Mouse (Mus musculus): ENCODE data around the gene Ifi35.
"Not testable (repeated sequence)": the region's sequence is repeated elsewhere in the genome, so short reads cannot be mapped to it uniquely, and the experiment has no call there.

Gene Ifi35

DNA sequence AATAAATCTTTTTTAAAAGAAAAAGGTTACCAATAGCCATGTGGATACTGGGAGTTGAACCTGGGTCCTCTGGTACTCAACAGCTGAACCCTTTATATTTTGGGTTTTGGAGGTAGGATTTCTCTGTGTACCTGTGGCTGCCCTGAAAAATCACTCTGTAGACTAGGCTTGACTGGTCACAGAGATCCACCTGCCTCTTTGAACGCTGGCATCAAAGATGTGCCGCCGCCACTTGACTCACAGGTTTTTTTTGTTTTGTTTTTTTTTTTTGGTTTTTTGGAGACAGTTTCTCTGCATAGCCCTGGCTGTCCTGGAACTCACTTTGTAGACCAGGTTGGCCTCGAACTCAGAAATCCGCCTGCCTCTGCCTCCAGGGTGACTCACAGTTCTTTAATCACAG, 421 bp upstream of the Ifi35 start:
- no peak for DNase-seq (ENCODE audit: low spot score in 2 of 2)

DNA sequence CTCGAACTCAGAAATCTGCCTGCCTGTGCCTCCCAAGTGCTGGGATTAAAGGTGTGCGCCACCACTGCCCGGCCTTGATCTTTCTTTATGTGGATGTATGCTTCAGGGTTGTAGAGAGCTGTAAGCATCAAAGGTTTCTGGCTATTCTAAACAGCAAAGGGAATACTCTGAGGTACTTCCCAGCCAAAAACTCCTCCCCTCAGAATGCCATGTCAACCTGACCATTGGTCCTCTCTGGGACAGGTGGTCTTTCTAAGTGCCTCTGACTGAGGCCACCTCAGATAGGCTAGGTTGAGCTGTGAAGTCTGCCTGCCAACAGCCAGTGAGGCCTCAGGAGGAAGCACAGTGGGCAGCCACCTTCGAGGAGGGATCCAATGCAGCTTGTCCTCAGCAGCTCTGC, 692 bp downstream of the Ifi35 start:
- DNase-seq (ENCODE audit: low spot score in 2 of 2) = no peak

GRCm38 (mm10) chr11:101449596-101449995, 1.4 kb downstream of the Ifi35 start:
- not testable (repeated sequence) for DNase-seq (ENCODE audit: low spot score in 2 of 2)

DNA sequence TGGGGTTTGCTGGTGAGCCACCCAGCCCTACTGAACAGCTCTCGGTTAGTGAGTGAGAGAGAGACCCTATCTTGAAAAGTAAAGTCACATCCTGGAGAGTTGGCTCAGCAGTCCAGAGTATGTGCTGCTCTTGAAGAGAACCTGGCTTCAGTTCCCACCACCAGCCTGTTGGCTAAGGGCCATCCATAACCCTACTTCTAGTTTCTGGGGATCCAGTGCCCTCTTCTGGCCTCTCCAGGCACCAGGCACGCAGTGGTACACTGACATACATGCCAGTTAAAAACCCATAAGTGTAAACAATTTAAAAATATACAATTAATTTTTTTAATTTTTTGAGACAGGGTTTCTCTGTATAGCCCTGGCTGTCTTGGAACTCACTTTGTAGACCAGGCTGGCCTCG, 2.2 kb downstream of the Ifi35 start:
- DNase-seq (ENCODE audit: low spot score in 2 of 2) = no peak

- DNase-seq (ENCODE audit: low spot score in 2 of 2) = no peak
Measured at GRCm38 (mm10) chr11:101451536-101451935, 3.3 kb downstream of the Ifi35 start.

GRCm38 (mm10) chr11:101452093-101452774, 4.0 kb downstream of the Ifi35 start:
- DNase-seq (ENCODE audit: low spot score in 2 of 2) = no peak

- DNase-seq (ENCODE audit: low spot score in 2 of 2) = no peak
Measured at GRCm38 (mm10) chr11:101454702-101455101, 6.5 kb downstream of the Ifi35 start.

GRCm38 (mm10) chr11:101455627-101456026, 7.4 kb downstream of the Ifi35 start:
- no peak for DNase-seq (ENCODE audit: low spot score in 2 of 2)

GRCm38 (mm10) chr11:101457631-101458030, 9.4 kb downstream of the Ifi35 start:
- no peak for DNase-seq (ENCODE audit: low spot score in 2 of 2)

- DNase-seq (ENCODE audit: low spot score in 2 of 2) = no peak
Measured at GRCm38 (mm10) chr11:101458217-101458616, 10.0 kb downstream of the Ifi35 start.

GRCm38 (mm10) chr11:101459716-101460115, 11.5 kb downstream of the Ifi35 start:
- no peak for DNase-seq (ENCODE audit: low spot score in 2 of 2)

DNA sequence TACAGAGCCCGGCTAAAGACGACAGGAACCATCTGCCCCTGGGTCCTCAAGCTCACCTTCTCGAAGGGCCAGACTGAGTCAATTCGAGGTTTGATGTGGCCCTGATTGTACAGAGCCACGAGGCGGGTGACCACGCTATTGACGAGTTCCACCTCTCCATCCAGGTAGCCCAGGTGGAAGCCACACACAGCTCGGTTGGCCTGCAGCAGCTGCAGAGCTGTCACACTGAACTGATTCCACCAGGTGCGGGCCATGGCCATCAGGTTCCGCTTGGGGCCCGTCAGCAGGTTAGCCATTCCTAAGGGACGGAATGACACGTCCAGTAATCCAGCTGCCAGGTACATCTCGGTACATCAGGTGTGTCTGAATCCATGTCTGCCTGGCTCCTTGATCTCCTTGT, 12.1 kb downstream of the Ifi35 start:
- DNase-seq (ENCODE audit: low spot score in 2 of 2) = no peak

GRCm38 (mm10) chr11:101462141-101462540, 13.9 kb downstream of the Ifi35 start:
- DNase-seq (ENCODE audit: low spot score in 2 of 2) = no peak

DNA sequence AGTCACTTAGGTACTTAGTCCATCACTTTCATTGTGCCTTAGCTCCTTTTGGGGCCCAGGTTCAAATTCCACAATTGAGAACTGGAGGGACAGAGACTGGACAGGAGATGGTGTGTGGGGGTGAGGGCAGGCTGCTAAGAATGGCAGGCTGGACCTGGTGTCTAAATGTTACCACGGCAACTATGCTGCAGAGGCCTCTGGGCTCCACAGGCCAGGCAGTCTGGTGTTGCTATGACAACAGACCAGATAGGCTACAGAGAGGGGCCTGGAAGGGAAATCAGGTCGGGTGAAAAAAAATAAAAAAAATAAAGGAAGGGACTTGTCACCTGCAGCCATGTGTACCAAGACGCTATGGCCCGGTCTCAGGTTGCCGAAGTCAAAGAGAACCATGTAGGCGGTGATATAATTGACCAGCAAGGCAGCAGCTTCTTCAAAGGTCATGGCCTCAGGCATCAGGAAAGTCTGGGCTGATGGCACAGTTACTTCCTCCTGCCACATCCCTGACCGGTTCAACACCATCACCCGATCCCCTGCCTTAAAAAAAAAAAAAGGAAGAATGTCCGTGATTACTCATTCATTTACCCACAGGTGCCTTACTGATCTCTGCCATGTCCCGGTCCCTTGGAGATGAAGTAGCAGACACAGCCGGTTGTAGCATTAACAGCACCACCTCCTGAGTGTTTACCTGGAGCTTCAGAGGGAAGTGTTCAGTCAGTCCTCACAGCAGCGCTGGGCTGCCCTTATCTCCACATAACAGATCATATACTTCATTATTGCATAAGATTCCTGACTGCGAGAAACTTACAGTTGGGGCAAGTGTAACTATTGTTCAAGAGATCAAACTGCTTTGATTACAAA, 14.6 kb downstream of the Ifi35 start:
- no peak for DNase-seq (ENCODE audit: low spot score in 2 of 2)

DNA sequence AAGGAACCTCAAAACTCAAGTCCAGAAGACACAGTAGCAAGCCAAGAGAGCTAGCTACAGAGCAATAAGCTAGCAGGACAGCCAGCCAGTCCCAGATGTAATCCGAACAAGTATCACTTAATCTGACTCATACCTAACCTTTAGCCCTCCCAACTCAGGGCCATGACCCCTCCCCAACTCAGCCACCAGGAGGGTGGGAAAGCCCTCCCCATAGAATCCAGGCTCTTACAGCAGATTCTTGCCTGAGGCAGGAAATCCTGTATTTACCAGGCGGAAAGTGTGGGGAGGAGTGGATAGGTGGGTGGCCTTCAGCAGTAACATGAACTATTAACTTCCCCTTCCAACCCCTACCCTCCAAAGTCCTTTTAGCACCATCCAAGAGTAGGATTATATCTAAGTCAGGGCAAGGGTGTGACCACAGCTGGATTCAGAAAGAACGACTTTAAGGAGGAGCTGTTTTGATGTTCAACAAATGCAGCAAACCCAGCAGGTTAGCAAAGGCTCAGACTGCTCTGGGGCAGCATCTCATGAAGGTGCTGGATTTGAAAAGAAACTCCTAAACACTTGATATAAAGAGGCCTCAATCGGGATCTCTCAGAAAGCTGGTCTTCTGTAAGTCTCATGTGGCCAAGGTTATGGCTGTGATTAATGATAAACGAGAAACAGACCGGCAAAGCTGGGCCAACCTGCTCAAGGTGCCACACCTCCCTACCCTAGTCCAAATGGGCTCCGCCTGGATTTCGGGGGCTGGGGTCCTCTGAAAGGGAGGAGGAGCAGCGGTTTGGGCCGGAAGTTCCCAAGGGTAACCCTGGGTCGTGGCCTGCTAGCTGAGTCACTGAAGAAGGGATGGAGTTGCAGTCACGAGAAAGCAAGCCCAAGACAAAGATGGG, 16.2 kb downstream of the Ifi35 start, which contains the start of gene Rnd2:
TSS of gene Rnd2 (plus strand) at position 789 of the 890 bp plus-strand sequence.
- no peak for DNase-seq (ENCODE audit: low spot score in 2 of 2)

- no peak for DNase-seq (ENCODE audit: low spot score in 2 of 2)
Measured at GRCm38 (mm10) chr11:101465101-101465868, 17.1 kb downstream of the Ifi35 start.

- no peak for DNase-seq (ENCODE audit: low spot score in 2 of 2)
Measured at GRCm38 (mm10) chr11:101465869-101466551, 17.8 kb downstream of the Ifi35 start, which contains the start of gene Vat1. Gene Vat1, minus strand, starts transcription at chr11:101466230.

DNA sequence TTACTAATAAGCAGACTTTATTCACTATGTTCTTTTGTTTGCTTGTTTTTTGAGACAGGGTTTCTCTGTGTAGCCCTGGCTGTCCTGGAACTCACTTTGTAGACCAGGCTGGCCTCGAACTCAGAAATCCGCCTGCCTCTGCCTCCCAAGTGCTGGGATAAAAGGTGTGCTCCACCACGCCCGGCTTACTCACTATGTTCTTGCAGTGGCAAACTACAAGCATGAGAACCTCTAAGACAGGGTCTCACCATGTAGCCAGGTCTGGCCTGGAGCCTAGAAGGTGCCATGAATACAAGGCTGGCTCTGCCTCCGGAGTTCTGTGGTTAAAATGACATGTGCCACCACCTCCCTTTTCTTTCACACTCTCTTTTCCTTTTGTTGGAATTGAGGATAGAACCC, 18.3 kb downstream of the Ifi35 start:
- DNase-seq (ENCODE audit: low spot score in 2 of 2) = not testable (repeated sequence)

GRCm38 (mm10) chr11:101467477-101468262, 19.5 kb downstream of the Ifi35 start:
- DNase-seq (ENCODE audit: low spot score in 2 of 2) = peak; percentile 46 to 54

DNA sequence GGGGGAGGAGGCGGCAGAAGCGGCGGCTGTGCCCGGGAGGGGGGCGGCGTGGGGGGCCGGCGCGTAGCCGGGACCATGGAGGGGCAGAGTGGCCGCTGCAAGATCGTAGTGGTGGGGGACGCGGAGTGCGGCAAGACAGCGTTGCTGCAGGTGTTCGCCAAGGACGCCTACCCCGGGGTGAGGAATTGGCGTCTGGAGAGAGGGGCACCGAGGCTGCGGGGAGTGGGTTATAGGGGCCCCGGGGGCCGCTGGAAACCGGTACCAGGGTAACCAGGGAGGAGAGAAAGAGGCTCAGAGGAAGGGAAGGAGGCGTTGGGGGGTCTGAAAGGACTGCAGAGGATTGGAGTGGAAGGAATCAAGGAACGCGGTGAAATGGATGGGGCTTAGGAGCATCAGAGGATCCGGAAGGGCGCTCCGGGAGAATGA, 20.1 kb downstream of the Ifi35 start:
- DNase-seq (ENCODE audit: low spot score in 2 of 2) = no peak
